Mouse (Mus musculus) spleen, embryonic (tissue): ENCODE measurements at regions not wholly inside any gene's neighbourhood (a gene's known extent, or its start where the extent isn't known, plus 50 kb on each side); places are given as distances from the start of the nearest gene placed in this dataset.

Experiments
- CTCF ChIA-PET: fragments of 350-600 bp; sonication (Branson Sonifier 250); formaldehyde crosslinking; loops from one replicate; lab custom pipeline; 2022; lab: Charles Lee

- CTCF ChIA-PET: no interaction called here
Measured at GRCm38 (mm10) chr3:61255643-61256042, 105.8 kb upstream of the Rap2b start.

GRCm38 (mm10) chr3:61268453-61269335 lies 92.7 kb upstream of the Rap2b start:
- CTCF ChIA-PET: interaction anchor here (0.6 to 0.9 kb wide), 3 partner anchors 9 to 570 kb away, joined by 3 read pairs; no protein-coding TSS in a partner anchor

- CTCF ChIA-PET: no interaction called here
Measured at GRCm38 (mm10) chr3:61285924-61286520, 75.4 kb upstream of the Rap2b start.

- CTCF ChIA-PET: no interaction called here
Measured at GRCm38 (mm10) chr3:61288195-61288594, 73.2 kb upstream of the Rap2b start.

GRCm38 (mm10) chr3:61294855-61295254 lies 66.6 kb upstream of the Rap2b start:
- CTCF ChIA-PET: no interaction called here

- CTCF ChIA-PET: no interaction called here
Measured at GRCm38 (mm10) chr3:61297290-61297689, 64.1 kb upstream of the Rap2b start.

GRCm38 (mm10) chr3:61302214-61302613 lies 59.2 kb upstream of the Rap2b start:
- CTCF ChIA-PET: no interaction called here

GRCm38 (mm10) chr3:61303485-61303884 lies 58.0 kb upstream of the Rap2b start:
- CTCF ChIA-PET: no interaction called here

GRCm38 (mm10) chr3:61306306-61306705 lies 55.1 kb upstream of the Rap2b start:
- CTCF ChIA-PET: no interaction called here

- CTCF ChIA-PET: no interaction called here
Measured at GRCm38 (mm10) chr3:61308764-61309163, 52.7 kb upstream of the Rap2b start.

GRCm38 (mm10) chr3:61309197-61309596 lies 52.2 kb upstream of the Rap2b start:
- CTCF ChIA-PET: no interaction called here
